Mouse (Mus musculus) limb, embryonic 14.5 days (tissue): ENCODE measurements at regions not wholly inside any gene's neighbourhood (a gene's known extent, or its start where the extent isn't known, plus 50 kb on each side); places are given as distances from the start of the nearest gene placed in this dataset.

Experiments
- ATAC-seq: fragments of 200-750 bp; cut with Nextera tagmentation; 2 replicates; pipeline ENCODE4 v1.8.0; 2017; ENCODE audit warnings: low read depth, moderate number of reproducible peaks, moderate TSS enrichment; ENCODE audit not compliant: low FRiP score
- DNase-seq: peaks from one replicate; pipeline ENCODE4 v3.0.0-alpha.2; 2015; ENCODE audit warnings: low spot score
- H3K27ac ChIP-seq: fragments of 300-500 bp; sonication (generic); replicated peaks from 2 replicates; pipeline ENCODE4 v1.5.1; 2014; ENCODE audit warnings: low read depth, mild to moderate bottlenecking, low read length, moderate library complexity, mixed read lengths
- H3K27me3 ChIP-seq: fragments of 300-500 bp; sonication (generic); 2 replicates; pipeline ENCODE4 v1.6.1; 2014; ENCODE audit warnings: low read length, mixed read lengths; ENCODE audit not compliant: control insufficient read depth, insufficient read depth
- H3K36me3 ChIP-seq: fragments of 300-500 bp; sonication (generic); 2 replicates; pipeline ENCODE4 v1.6.1; 2014; ENCODE audit warnings: mild to moderate bottlenecking, low read length, moderate library complexity, mixed read lengths; ENCODE audit not compliant: control insufficient read depth, insufficient read depth
- H3K4me1 ChIP-seq: fragments of 300-500 bp; sonication (generic); 2 replicates; pipeline ENCODE4 v1.6.1; 2014; ENCODE audit warnings: antibody characterized with exemption, low read length, mixed read lengths; ENCODE audit not compliant: control insufficient read depth, insufficient read depth
- H3K4me2 ChIP-seq: fragments of 300-500 bp; sonication (generic); replicated peaks from 2 replicates; pipeline ENCODE4 v1.6.1; 2014; ENCODE audit warnings: low read depth, mild to moderate bottlenecking, low read length, moderate library complexity; ENCODE audit not compliant: severe bottlenecking
- H3K4me3 ChIP-seq: fragments of 300-500 bp; sonication (generic); replicated peaks from 2 replicates; pipeline ENCODE4 v1.5.1; 2014; ENCODE audit warnings: low read length
- H3K9ac ChIP-seq: fragments of 300-500 bp; sonication (generic); 2 replicates; pipeline ENCODE4 v1.6.1; 2014; ENCODE audit warnings: mild to moderate bottlenecking, low read depth, low read length, moderate library complexity; ENCODE audit not compliant: severe bottlenecking
- H3K9me3 ChIP-seq: fragments of 300-500 bp; sonication (generic); 2 replicates; pipeline ENCODE4 v1.6.1; 2016; ENCODE audit warnings: low read length; ENCODE audit not compliant: control insufficient read depth
- POLR2A ChIP-seq: fragments of 200-500 bp; IDR thresholded peaks from 2 replicates; pipeline ENCODE4 v1.8.0; 2012; ENCODE audit warnings: inconsistent platforms, mild to moderate bottlenecking, moderate library complexity, borderline replicate concordance; ENCODE audit not compliant: insufficient read depth, insufficient read length; ENCODE audit errors: extremely low read depth
- WGBS: fragments of 180-500 bp; shearing (Covaris S2); extraction: QIAGEN DNeasy Blood & Tissue Kit; methylation state at CpG from one replicate; pipeline ENCODE4 v1.1.7; 2014; 5-methylcytosine and 5-hydroxymethylcytosine counted together

- Histone ChIP-seq H3K9ac (no peak overlapping the region), H3K4me1 (peaks cover 3% of the 10 kb centered on the region; the same call in 1 of the 2 replicates), H3K9me3 (no peaks in the 10 kb centered on the region), H3K36me3 (no peaks in the 10 kb centered on the region), H3K27me3 (no peaks in the 10 kb centered on the region), H3K27ac (no peak overlapping the region), H3K4me2 (no peak overlapping the region), H3K4me3 (no peak overlapping the region)
- DNase-seq: no peak
- 62% methylated on average over 3 of the region's 3 CpGs for WGBS
- TF ChIP-seq POLR2A: no peak
- no peak for ATAC-seq
These were observed 168.7 kb downstream of the Moxd1 start for GRCm38 (mm10) chr10:24392066-24392465.

GRCm38 (mm10) chr10:24395999-24396784, 172.9 kb downstream of the Moxd1 start:
- DNase-seq: peak; percentile 65
- Histone ChIP-seq H3K9me3 (no peaks in the 10 kb centered on the region), H3K27me3 (no peaks in the 10 kb centered on the region), H3K4me2 (no peak overlapping the region), H3K9ac (no peak overlapping the region), H3K36me3 (no peaks in the 10 kb centered on the region), H3K27ac (no peak overlapping the region), H3K4me3 (no peak overlapping the region), H3K4me1 (peaks cover 3% of the 10 kb centered on the region; the same call in 1 of the 2 replicates)
- 0 out of 2 replicates have a peak, but pooled peaks have one; percentile 65 for ATAC-seq
- 52% methylated on average over 13 of the region's 13 CpGs for WGBS
- no peak for TF ChIP-seq POLR2A

- Histone ChIP-seq H3K27ac (no peak overlapping the region), H3K27me3 (no peaks in the 10 kb centered on the region), H3K36me3 (no peaks in the 10 kb centered on the region), H3K4me3 (no peak overlapping the region), H3K4me1 (peaks cover 3% of the 10 kb centered on the region; the same call in 1 of the 2 replicates), H3K4me2 (no peak overlapping the region), H3K9me3 (no peaks in the 10 kb centered on the region; the same call in 1 of the 2 replicates), H3K9ac (no peak overlapping the region)
- DNase-seq (peak; percentile 64), ATAC-seq (peak; percentile 30; the same call in 1 of the 2 replicates)
- TF ChIP-seq POLR2A: no peak
- 46% methylated on average over 2 of the region's 2 CpGs for WGBS
These were observed 173.8 kb downstream of the Moxd1 start for GRCm38 (mm10) chr10:24397125-24397524.

- Histone ChIP-seq H3K36me3 (no peaks in the 10 kb centered on the region), H3K9ac (no peak overlapping the region), H3K27ac (no peak overlapping the region), H3K4me1 (no peaks in the 10 kb centered on the region), H3K9me3 (no peaks in the 10 kb centered on the region; the same call in 1 of the 2 replicates), H3K4me3 (no peak overlapping the region), H3K4me2 (no peak overlapping the region), H3K27me3 (no peaks in the 10 kb centered on the region)
- WGBS: 74% methylated on average over 4 of the region's 4 CpGs
- no peak for TF ChIP-seq POLR2A
- no peak for DNase-seq
- no peak for ATAC-seq
These were observed 181.5 kb downstream of the Moxd1 start for GRCm38 (mm10) chr10:24404851-24405250.

- Histone ChIP-seq H3K9me3 (no peaks in the 10 kb centered on the region; the same call in 1 of the 2 replicates), H3K36me3 (no peaks in the 10 kb centered on the region), H3K9ac (no peak overlapping the region), H3K4me3 (no peak overlapping the region), H3K27me3 (no peaks in the 10 kb centered on the region), H3K4me1 (no peaks in the 10 kb centered on the region), H3K4me2 (no peak overlapping the region), H3K27ac (no peak overlapping the region)
- TF ChIP-seq POLR2A: no peak
- ATAC-seq (no peak), DNase-seq (no peak)
- WGBS: 79% methylated on average over 3 of the region's 3 CpGs
These were observed 183.6 kb downstream of the Moxd1 start for GRCm38 (mm10) chr10:24406953-24407352.
